Comparison of ENCODE assay signal across 14 mouse cellular contexts in genomic region chr16:21625784-21626634, GRCm38 (mm10).
DNase-seq lines count a peak whose midpoint lies in the region; ATAC-seq and TF ChIP-seq lines count a peak whose summit lies in the region.
"Had no signal": no experiment of that assay in that cellular context is flagged by ENCODE, and none has a peak within 500 bp of the region (broad histone marks: within the 10 kb centered on the region; RNA-seq: fewer than 3 reads in every experiment).

No protein-coding gene starts in this region.

- no peak overlapping the region for H3K9ac ChIP-seq in kidney, embryonic 15.5 days
- no peak overlapping the region for H3K9ac ChIP-seq in embryonic facial prominence, embryonic 11.5 days (replicated peaks; ENCODE audit: low read length)
- H3K9ac ChIP-seq in midbrain, embryonic 15.5 days, result no peak overlapping the region
- H3K9ac ChIP-seq: lung, embryonic 14.5 days had no signal

- CTCF ChIA-PET in Patski (lab: Charles Lee), result no interaction called here

- H3K36me3 ChIP-seq in kidney, embryonic 15.5 days, result no peaks in the 10 kb centered on the region
- no peaks in the 10 kb centered on the region for H3K36me3 ChIP-seq in embryonic facial prominence, embryonic 11.5 days (replicated peaks; ENCODE audit: control insufficient read depth, insufficient read depth, low read depth, low read length)
- H3K36me3 ChIP-seq in midbrain, embryonic 15.5 days (replicated peaks), result no peaks in the 10 kb centered on the region

- peaks cover 23% of the 10 kb centered on the region for H3K4me1 ChIP-seq in kidney, embryonic 15.5 days
- H3K4me1 ChIP-seq in embryonic facial prominence, embryonic 11.5 days (ENCODE audit: control insufficient read depth, insufficient read depth, low read length), result no peaks in the 10 kb centered on the region
- peaks cover 9% of the 10 kb centered on the region for H3K4me1 ChIP-seq in midbrain, embryonic 15.5 days

- no peak for TF ChIP-seq CTCF in Patski (IDR thresholded peaks at IDR 0.05)

- WGBS in kidney, embryonic 15.5 days, result 44% methylated on average over 6 of the region's 6 CpGs
- 79% methylated on average over 6 of the region's 6 CpGs for WGBS in embryonic facial prominence, embryonic 11.5 days
- 58% methylated on average over 6 of the region's 6 CpGs for WGBS in midbrain, embryonic 15.5 days

- POLR2A ChIA-PET in Patski (lab: Charles Lee), result interaction anchor here (0.7 kb wide), 1 partner anchor 75 kb away, joined by 3 read pairs; no protein-coding TSS in a partner anchor

- no peaks in the 10 kb centered on the region for H3K27me3 ChIP-seq in kidney, embryonic 15.5 days
- no peaks in the 10 kb centered on the region for H3K27me3 ChIP-seq in Patski
- no peaks in the 10 kb centered on the region for H3K27me3 ChIP-seq in embryonic facial prominence, embryonic 11.5 days (ENCODE audit: control insufficient read depth, insufficient read depth, low read length)
- H3K27me3 ChIP-seq in midbrain, embryonic 15.5 days (replicated peaks), result no peaks in the 10 kb centered on the region

- DNase-seq in kidney, adult 11 months, result no peak
- DNase-seq in Patski (ENCODE audit: low read depth, low spot score), result peak; percentile 19
- peak; percentile 33 for DNase-seq in embryonic facial prominence, embryonic 11.5 days (ENCODE audit: low spot score)
- DNase-seq in adrenal gland, adult 8-10 months, result no peak
- no peak for DNase-seq in adrenal gland, adult 2 months
- DNase-seq: gastrocnemius, postnatal 14 days; heart, postnatal 10 days; kidney, adult 8-10 months; lung, embryonic 14.5 days; right cerebral cortex, postnatal 14 days had no signal

- no peak overlapping the region for H3K4me2 ChIP-seq in kidney, embryonic 15.5 days
- H3K4me2 ChIP-seq in embryonic facial prominence, embryonic 11.5 days (ENCODE audit: low read depth, low read length), result no peak overlapping the region
- no peak overlapping the region for H3K4me2 ChIP-seq in midbrain, embryonic 15.5 days
- H3K4me2 ChIP-seq: lung, embryonic 14.5 days had no signal

- in situ Hi-C loops in Patski (cut with MboI; ENCODE audit: low pct_unique_long_range_greater_than_20kb), result no loop called here

- H3K27ac ChIP-seq in kidney, embryonic 15.5 days, result 0 out of 2 replicates have a peak overlapping the region, but pooled peaks have one; percentile 30
- H3K27ac ChIP-seq in embryonic facial prominence, embryonic 11.5 days (replicated peaks; ENCODE audit: low read depth, low read length), result no peak overlapping the region
- 0 out of 2 replicates have a peak overlapping the region, but pooled peaks have one; percentile 25 for H3K27ac ChIP-seq in midbrain, embryonic 15.5 days
- H3K27ac ChIP-seq: stomach, postnatal 0 days had no signal

- H3K4me3 ChIP-seq in kidney, embryonic 15.5 days (replicated peaks), result no peak overlapping the region
- H3K4me3 ChIP-seq in embryonic facial prominence, embryonic 11.5 days (ENCODE audit: low read depth, low read length), result no peak overlapping the region
- H3K4me3 ChIP-seq in midbrain, embryonic 15.5 days, result no peak overlapping the region

- peak; percentile 78 for ATAC-seq in kidney, embryonic 15.5 days (replicated peaks; ENCODE audit: low FRiP score)
- ATAC-seq in Patski, result peak; percentile 17
- no peak for ATAC-seq in embryonic facial prominence, embryonic 11.5 days (replicated peaks; ENCODE audit: insufficient number of reproducible peaks, low FRiP score, low TSS enrichment, low read depth)
- ATAC-seq in midbrain, embryonic 15.5 days (replicated peaks), result no peak
- ATAC-seq in erythroblast, adult 5-6 weeks (replicated peaks; ENCODE audit: low FRiP score, poor library complexity, severe bottlenecking), result no peak

- no peaks in the 10 kb centered on the region for H3K9me3 ChIP-seq in kidney, embryonic 15.5 days (replicated peaks)
- no peaks in the 10 kb centered on the region for H3K9me3 ChIP-seq in embryonic facial prominence, embryonic 11.5 days (replicated peaks; ENCODE audit: control insufficient read depth, low read length)
- no peaks in the 10 kb centered on the region for H3K9me3 ChIP-seq in midbrain, embryonic 15.5 days

Comparison
In these comparisons a context has a peak if more than half of its experiments do, and no peak if none do; other contexts are left out.
1. ATAC-seq: peak in kidney, embryonic 15.5 days (single experiment) and Patski (single experiment); none in embryonic facial prominence, embryonic 11.5 days (single experiment), midbrain, embryonic 15.5 days (single experiment) and erythroblast, adult 5-6 weeks (single experiment).
2. DNase-seq: peak in Patski (single experiment) and embryonic facial prominence, embryonic 11.5 days (single experiment); none in kidney, adult 11 months (single experiment), adrenal gland, adult 8-10 months (single experiment) and adrenal gland, adult 2 months (single experiment).